Mouse (Mus musculus) ES-CJ7 (cell line): ENCODE results near the gene Emilin3.
A peak's percentile ranks its signal among the peaks of the same experiment; 100 is the strongest.

Experiments used
- DNase-seq: peaks from one replicate; pipeline ENCODE4 v3.0.0; 2011; ENCODE audit warnings: low read depth, low spot score

Emilin3 gene

DNA sequence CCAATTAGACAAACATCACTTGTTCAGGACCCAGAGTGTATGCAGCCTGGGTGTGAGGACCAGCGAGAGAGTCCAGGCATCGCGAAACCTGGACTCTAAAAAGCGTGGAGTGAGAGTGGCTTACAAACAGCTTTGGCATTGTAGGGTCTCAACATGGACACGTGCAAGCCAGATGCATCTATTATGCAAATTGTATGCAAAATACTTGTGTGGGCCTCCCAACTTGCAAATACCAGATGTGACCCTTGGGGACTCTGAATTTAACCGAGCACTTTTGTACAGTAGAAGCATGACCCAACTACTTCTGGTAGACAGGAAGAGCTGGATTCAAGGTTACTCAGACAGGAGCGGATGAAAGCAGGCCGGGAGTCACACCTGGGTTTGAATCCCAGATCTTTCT lies 4.6 kb upstream of the Emilin3 start:
- DNase-seq = no peak

DNA sequence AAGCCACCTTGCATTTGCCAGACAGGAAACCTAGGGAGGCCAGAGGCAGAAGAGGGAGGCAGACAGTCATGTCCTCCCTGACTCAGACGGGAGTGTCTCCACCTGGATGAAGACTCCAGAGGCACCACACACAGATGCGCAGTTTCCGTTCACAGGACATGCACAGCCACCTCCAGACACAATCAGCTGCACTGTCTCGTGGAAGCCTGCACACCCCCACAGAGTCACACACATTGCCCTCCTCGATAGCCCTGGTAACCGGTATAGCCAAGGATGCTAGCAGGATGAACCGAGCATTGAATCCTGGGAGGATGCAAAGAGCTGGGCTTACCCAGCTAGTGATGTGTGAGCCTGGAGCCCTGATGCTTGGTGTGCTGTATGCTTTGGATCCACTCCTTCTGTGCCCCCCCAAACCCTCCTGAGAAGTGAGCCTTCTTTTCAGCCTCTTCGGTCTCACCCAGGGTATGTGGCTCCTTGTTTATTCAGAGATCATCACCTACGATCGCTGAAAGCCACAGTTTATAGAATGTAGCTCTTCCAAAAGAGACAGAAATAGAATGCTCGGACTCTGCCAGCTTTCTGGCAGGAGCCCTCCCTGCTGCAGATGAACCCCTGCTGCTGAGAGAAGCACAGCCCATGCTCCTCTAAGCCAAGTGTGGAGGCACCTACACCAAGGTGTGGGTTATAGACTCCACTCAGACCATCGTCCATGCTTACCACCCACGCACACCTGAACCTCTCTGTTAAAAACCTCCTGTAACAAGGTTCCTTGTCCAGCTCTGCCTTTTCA lies 3.9 kb upstream of the Emilin3 start:
- DNase-seq = no peak

DNA sequence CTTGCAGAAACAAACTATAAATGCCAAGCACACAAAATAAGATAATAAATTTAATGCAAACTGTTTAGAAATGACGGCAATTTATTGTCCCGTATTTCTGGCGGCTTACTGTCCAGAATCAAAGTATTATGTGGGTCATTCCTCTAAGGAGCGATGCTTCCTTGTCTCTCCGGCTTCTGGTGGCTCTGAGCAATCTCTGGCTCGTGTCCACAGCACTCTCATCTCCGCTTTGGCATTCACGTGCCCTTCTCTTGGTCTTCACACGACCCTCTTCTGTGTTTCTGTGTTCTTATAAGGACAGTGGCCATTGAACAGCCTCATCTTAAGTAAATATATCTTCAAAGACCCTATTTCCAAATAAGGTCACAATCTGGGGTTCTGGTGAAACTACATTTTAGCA lies 2.5 kb upstream of the Emilin3 start:
- DNase-seq = no peak

DNA sequence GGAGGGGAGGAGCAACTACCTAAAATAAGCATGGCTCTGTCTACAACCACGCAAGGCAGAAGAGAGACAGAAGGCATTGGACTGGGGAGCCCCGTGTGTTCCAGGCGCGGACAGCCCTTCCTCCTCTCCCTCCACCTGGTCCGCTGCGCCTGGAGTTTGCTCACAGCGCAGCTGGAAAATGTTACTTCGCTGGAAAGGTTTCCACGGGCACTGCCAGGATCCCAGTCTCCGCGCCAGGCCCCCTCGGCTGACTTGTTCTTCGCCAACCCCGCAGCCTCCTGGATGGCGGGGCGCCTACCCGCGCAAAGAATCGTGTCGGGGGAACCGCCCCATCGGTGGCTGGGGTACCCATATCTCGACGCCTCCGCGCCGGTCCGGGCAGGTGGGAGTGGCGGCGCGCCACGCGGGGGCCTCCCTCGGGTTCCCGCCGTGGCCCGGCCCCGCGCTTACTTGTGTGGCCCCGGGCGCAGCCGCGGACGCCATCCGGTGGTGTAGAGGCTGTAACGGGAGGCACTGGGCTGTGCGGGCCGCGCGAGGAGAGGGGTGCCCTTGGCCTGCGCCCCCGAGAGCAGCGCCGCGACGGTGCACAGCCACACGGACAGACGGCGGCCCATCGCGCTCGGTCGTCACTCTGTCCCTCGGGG lies 448 bp downstream of the Emilin3 start:
- no peak for DNase-seq

DNA sequence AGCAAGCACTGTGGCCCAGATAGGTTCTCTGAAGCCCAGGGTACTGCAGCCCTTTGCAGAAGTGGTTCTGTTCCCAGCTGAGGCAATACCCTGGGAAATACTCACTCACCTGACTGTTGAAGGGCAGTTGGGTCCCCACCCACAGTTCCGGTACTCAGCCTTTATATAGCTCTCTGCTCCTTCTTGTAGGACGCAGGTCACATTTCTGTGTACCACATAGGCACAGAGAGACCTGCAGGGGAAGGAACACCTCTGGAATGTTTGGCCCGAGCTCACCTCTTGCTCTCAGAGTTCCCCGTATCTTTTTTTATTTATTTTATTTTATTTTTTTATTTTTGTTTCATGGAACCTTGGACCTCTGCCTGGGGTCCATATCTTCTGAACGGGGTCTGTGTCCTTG lies 1.5 kb downstream of the Emilin3 start:
- no peak for DNase-seq

- DNase-seq = no peak
Measured at GRCm38 (mm10) chr2:160908607-160909006, 3.5 kb downstream of the Emilin3 start.

- DNase-seq = no peak
Measured at GRCm38 (mm10) chr2:160906101-160906500, 6.0 kb downstream of the Emilin3 start.

GRCm38 (mm10) chr2:160905301-160905700 lies 6.8 kb downstream of the Emilin3 start:
- DNase-seq = no peak

- DNase-seq = no peak
Measured at GRCm38 (mm10) chr2:160901656-160902412, 10.3 kb downstream of the Emilin3 start.

- no peak for DNase-seq
Measured at GRCm38 (mm10) chr2:160891697-160892096, 20.4 kb downstream of the Emilin3 start.

GRCm38 (mm10) chr2:160891045-160891444 lies 21.1 kb downstream of the Emilin3 start:
- DNase-seq = no peak

DNA sequence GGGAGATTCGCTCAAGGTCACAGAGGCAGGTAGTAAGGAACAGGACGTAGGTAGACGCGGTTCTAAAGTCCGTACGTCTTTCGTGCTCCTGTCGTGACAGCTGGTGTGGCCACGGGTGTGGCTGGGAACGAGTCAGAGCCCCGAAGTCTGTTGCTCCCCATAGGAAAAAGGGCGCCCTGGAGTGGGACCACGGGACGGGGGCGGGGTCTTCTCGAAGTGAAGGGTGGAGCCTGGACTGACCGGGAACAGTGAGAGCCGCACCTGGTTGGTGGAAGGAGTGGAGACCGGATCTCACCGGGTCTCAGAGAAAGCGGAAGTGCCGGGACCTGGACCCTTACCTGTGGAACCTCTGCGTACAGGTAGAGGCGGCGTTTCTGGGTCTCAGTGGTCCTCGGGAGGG lies 24.3 kb downstream of the Emilin3 start:
- peak; percentile 81 for DNase-seq

- peak; percentile 84 for DNase-seq
Measured at GRCm38 (mm10) chr2:160887284-160887683, 24.8 kb downstream of the Emilin3 start.

GRCm38 (mm10) chr2:160886221-160886620 lies 25.9 kb downstream of the Emilin3 start:
- no peak for DNase-seq

- DNase-seq = peak; percentile 70
Measured at GRCm38 (mm10) chr2:160884830-160885229, 27.3 kb downstream of the Emilin3 start.

DNA sequence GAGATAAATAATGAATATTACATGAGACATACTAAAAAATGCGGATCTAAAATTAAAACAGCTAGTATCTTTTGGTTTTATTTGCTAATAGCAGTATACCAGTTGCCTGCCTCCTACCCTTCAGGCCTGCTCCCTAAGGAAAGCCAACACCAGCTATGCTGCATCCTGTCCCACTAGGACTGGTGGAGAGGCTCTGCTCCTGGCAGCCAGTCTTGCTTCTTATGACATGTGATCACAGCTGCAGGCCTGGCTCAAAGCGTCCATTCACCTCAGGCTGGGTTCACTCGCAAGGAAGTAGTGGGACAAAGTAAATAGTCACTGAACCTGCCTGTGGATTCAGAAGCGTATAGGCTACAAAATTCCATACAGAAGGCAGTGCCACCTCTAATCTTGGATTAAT lies 28.2 kb downstream of the Emilin3 start:
- DNase-seq = no peak

DNA sequence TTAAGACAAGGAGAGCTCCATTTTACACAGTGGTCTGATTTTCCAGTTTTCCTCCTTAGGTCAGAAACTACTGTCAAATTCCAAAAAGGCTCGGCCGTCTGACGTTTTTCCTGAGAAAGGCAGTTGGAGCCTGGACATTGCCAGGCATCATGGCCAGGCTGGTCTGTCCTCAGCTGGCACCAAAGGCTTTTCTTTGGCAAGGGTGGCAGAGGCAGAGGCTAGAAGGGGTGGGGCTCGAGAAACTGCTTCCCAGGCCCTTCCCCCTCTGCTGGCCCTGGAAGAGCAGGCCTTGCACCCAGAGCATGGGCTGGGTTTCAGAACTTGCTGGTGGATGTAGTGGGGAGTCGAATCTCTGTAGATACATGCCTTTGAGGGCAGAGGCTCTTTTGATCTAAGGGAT lies 29.7 kb downstream of the Emilin3 start:
- no peak for DNase-seq

GRCm38 (mm10) chr2:160881462-160882101 lies 30.5 kb downstream of the Emilin3 start:
- DNase-seq = no peak

DNA sequence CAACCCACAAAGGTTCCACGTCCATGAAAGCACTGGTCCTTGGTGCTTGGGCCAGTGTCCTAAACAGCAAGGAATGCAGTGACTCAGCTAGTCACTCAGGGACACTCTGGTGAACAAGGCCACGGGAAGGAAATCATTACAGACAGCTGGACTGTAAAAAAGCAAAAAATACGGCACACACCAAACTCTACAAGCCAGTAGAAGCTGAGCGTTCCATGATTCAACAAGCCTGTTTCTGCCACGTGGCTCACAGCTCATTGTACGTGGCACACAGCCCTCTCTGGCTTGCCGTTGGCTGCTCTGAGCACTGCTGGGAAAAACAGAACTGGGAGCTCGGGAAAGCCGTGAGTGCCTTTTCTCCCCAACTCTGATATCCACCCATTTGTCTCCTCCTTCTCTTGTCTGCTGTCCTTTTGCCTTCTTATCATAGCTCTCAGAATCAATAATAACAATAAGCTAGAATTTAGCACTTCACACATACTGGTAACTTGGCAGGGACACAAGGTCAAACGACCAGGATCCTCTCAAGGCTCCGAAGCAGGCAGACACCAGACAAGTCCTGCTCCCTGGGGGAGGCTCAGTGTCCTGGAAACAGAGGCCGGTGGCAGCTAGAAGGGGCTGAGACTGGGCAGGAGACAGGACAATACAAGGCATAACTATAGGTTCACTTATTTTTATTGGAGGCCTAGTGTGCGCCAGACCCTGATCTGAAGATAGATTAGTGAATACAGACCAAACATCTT lies 31.5 kb downstream of the Emilin3 start, which contains the start of gene Lpin3:
Gene Lpin3, plus strand, starts transcription at position 218 of the 743 bp plus-strand sequence.
- no peak for DNase-seq

DNA sequence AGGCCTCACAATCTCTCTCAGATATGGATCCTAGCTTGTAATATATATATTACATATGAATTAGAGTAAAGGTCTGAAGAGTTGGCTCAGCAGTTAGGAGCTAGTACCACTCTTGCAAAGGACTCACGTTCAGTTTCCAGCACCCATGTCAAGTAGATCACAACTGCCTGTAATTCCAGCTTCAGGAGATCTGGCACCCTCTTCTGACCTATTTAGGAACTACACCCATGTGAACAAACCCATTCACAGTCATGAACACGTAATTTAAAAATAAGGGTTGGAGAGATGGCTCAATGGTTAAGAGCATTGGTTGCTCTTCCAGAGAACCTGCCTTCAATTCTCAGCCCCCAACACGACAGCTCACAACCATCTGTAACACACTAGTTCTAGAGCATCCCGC lies 36.0 kb downstream of the Emilin3 start:
- peak; percentile 74 for DNase-seq

DNA sequence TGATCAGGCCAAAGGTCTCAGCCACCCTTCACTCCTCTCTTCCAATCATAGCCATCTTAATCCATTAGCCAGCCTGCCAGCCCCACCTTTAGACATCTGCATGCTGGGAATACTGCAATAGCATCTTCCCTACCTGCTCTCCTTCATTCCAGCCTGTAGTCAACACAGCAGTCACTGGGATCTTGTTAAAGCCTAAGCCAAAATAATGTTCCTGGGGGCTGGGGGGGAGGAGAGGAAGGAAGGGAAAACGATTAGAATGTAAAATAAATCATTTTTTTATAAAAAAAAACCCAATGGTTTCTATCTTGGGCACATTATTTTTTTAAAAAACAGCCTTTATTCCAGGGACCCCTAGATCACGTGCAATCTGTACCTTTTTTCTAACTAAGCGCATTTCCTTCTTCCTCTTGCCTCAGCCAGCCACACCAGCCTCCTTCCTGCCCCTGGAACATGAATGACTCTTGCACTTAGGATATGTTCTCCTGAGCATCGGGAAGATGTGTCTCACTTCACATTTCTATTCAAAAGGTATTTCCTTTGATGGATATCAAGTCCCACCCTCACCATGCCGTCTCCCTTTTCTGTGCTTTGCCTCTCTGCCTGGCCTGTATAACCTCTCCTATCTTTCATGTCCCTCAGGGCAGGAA lies 37.8 kb downstream of the Emilin3 start:
- no peak for DNase-seq
